Mouse (Mus musculus): ENCODE data around the gene Cldn15.
"Not testable (repeated sequence)": the region's sequence is repeated elsewhere in the genome, so short reads cannot be mapped to it uniquely, and the experiment has no call there.

The Cldn15 gene

GRCm38 (mm10) chr5:136966331-136966730, at the start of gene Cldn15:
TSS of gene Cldn15 (plus strand) at chr5:136966616.
- no peak for DNase-seq (ENCODE audit: low spot score)

GRCm38 (mm10) chr5:136917613-136918242, 48.7 kb upstream of the Cldn15 start:
- no peak for DNase-seq (ENCODE audit: low spot score)

- DNase-seq (ENCODE audit: low spot score): no peak
Observed at GRCm38 (mm10) chr5:136918655-136919472, 47.6 kb upstream of the Cldn15 start.

GRCm38 (mm10) chr5:136919546-136920301, 46.7 kb upstream of the Cldn15 start:
- no peak for DNase-seq (ENCODE audit: low spot score)

- no peak for DNase-seq (ENCODE audit: low spot score)
Observed at GRCm38 (mm10) chr5:136922830-136923229, 43.6 kb upstream of the Cldn15 start.

GRCm38 (mm10) chr5:136923751-136924478, 42.5 kb upstream of the Cldn15 start:
- no peak for DNase-seq (ENCODE audit: low spot score)

- DNase-seq (ENCODE audit: low spot score): peak; percentile 41
Observed at GRCm38 (mm10) chr5:136929073-136929472, 37.3 kb upstream of the Cldn15 start.

- DNase-seq (ENCODE audit: low spot score): no peak
Observed at GRCm38 (mm10) chr5:136931896-136932295, 34.5 kb upstream of the Cldn15 start.

- no peak for DNase-seq (ENCODE audit: low spot score)
Observed at GRCm38 (mm10) chr5:136932956-136933355, 33.5 kb upstream of the Cldn15 start.

- DNase-seq (ENCODE audit: low spot score): no peak
Observed at GRCm38 (mm10) chr5:136933930-136934329, 32.5 kb upstream of the Cldn15 start.

GRCm38 (mm10) chr5:136935905-136936695, 30.3 kb upstream of the Cldn15 start:
- DNase-seq (ENCODE audit: low spot score): no peak

GRCm38 (mm10) chr5:136936750-136937149, 29.7 kb upstream of the Cldn15 start:
- DNase-seq (ENCODE audit: low spot score): no peak

GRCm38 (mm10) chr5:136937621-136938020, 28.8 kb upstream of the Cldn15 start:
- DNase-seq (ENCODE audit: low spot score): no peak

- no peak for DNase-seq (ENCODE audit: low spot score)
Observed at GRCm38 (mm10) chr5:136939284-136939683, 27.1 kb upstream of the Cldn15 start.

GRCm38 (mm10) chr5:136940029-136940428, 26.4 kb upstream of the Cldn15 start:
- DNase-seq (ENCODE audit: low spot score): not testable (repeated sequence)

GRCm38 (mm10) chr5:136940845-136941560, 25.4 kb upstream of the Cldn15 start:
- no peak for DNase-seq (ENCODE audit: low spot score)

- DNase-seq (ENCODE audit: low spot score): no peak
Observed at GRCm38 (mm10) chr5:136942781-136943180, 23.6 kb upstream of the Cldn15 start.

GRCm38 (mm10) chr5:136943382-136943781, 23.0 kb upstream of the Cldn15 start:
- DNase-seq (ENCODE audit: low spot score): no peak

GRCm38 (mm10) chr5:136945084-136945483, 21.3 kb upstream of the Cldn15 start:
- DNase-seq (ENCODE audit: low spot score): no peak

GRCm38 (mm10) chr5:136947874-136948273, 18.5 kb upstream of the Cldn15 start:
- DNase-seq (ENCODE audit: low spot score): no peak

Measured in urinary bladder, postnatal 10 days (tissue).